Mouse (Mus musculus): Measurements from ENCODE around the gene Nr1h4.

- TF ChIP-seq POLR2A (IDR thresholded peaks at IDR 0.05; ENCODE audit: low read depth, low read length): no peak
- no peak for TF ChIP-seq CTCF (IDR thresholded peaks at IDR 0.05; ENCODE audit: extremely low read depth, insufficient read length, insufficient replicate concordance, low read depth, low read length)
Observed at GRCm38 (mm10) chr10:89483113-89483512, 50.3 kb downstream of the Nr1h4 start.

All from small intestine, adult 2 months (tissue).